Mouse (Mus musculus): ENCODE results near the gene B4galt4. TPM values are rescaled to one million over a fixed set of nuclear protein-coding genes. Genes with fewer than 3 reads are reported as not detected.

B4galt4 gene
- polyA plus RNA-seq, 1 experiment from 2014 or later = 22.1 TPM

GRCm38 (mm10) chr16:38760834-38761375 lies 18.8 kb downstream of the B4galt4 start:
- Histone ChIP-seq H3K4me1 (replicated peaks) (no peaks in the 10 kb centered on the region), H3K27me3 (replicated peaks) (no peaks in the 10 kb centered on the region), H3K4me3 (replicated peaks) (no peak overlapping the region), H3K27ac (no peak overlapping the region), H3K4me2 (replicated peaks) (no peak overlapping the region), H3K9me3 (no peaks in the 10 kb centered on the region), H3K9ac (no peak overlapping the region), H3K36me3 (peaks cover 3% of the 10 kb centered on the region; the same call in 1 of the 2 replicates)
- no peak for ATAC-seq
- 85% methylated on average over 6 of the region's 6 CpGs for WGBS

- H3K36me3 ChIP-seq = peaks cover 3% of the 10 kb centered on the region; the same call in 1 of the 2 replicates
- H3K4me3 ChIP-seq (replicated peaks) = no peak overlapping the region
- H3K27ac ChIP-seq = no peak overlapping the region
- WGBS = 84% methylated on average over 5 of the region's 5 CpGs
- no peaks in the 10 kb centered on the region for H3K4me1 ChIP-seq (replicated peaks)
- no peaks in the 10 kb centered on the region for H3K9me3 ChIP-seq
- H3K27me3 ChIP-seq (replicated peaks) = no peaks in the 10 kb centered on the region
- H3K4me2 ChIP-seq (replicated peaks) = no peak overlapping the region
- H3K9ac ChIP-seq = no peak overlapping the region
- no peak for ATAC-seq
Measured at GRCm38 (mm10) chr16:38761972-38762371, 19.9 kb downstream of the B4galt4 start.

- Histone ChIP-seq H3K4me3 (replicated peaks) (no peak overlapping the region), H3K27ac (no peak overlapping the region), H3K4me2 (replicated peaks) (no peak overlapping the region), H3K36me3 (peaks cover 3% of the 10 kb centered on the region; the same call in 1 of the 2 replicates), H3K27me3 (replicated peaks) (no peaks in the 10 kb centered on the region), H3K9ac (no peak overlapping the region), H3K9me3 (no peaks in the 10 kb centered on the region), H3K4me1 (replicated peaks) (no peaks in the 10 kb centered on the region)
- WGBS = 91% methylated on average over 8 of the region's 8 CpGs
- ATAC-seq = no peak
Measured at GRCm38 (mm10) chr16:38762401-38762800, 20.3 kb downstream of the B4galt4 start.

- WGBS = 84% methylated on average over 4 of the region's 4 CpGs
- no peak overlapping the region for H3K27ac ChIP-seq
- no peak for ATAC-seq
- no peaks in the 10 kb centered on the region for H3K9me3 ChIP-seq
- H3K4me1 ChIP-seq (replicated peaks) = no peaks in the 10 kb centered on the region
- no peak overlapping the region for H3K4me3 ChIP-seq (replicated peaks)
- no peaks in the 10 kb centered on the region for H3K27me3 ChIP-seq (replicated peaks)
- H3K9ac ChIP-seq = no peak overlapping the region
- H3K36me3 ChIP-seq = peaks cover 9% of the 10 kb centered on the region; the same call in 1 of the 2 replicates
- H3K4me2 ChIP-seq (replicated peaks) = no peak overlapping the region
Measured at GRCm38 (mm10) chr16:38763508-38763907, 21.4 kb downstream of the B4galt4 start.

GRCm38 (mm10) chr16:38766671-38767070 lies 24.6 kb downstream of the B4galt4 start:
- H3K9ac ChIP-seq = no peak overlapping the region
- no peak overlapping the region for H3K27ac ChIP-seq
- ATAC-seq = no peak
- 55% methylated on average over 3 of the region's 3 CpGs for WGBS
- H3K4me1 ChIP-seq (replicated peaks) = no peaks in the 10 kb centered on the region
- no peaks in the 10 kb centered on the region for H3K9me3 ChIP-seq
- no peak overlapping the region for H3K4me3 ChIP-seq (replicated peaks)
- peaks cover 5% of the 10 kb centered on the region; the same call in 1 of the 2 replicates for H3K36me3 ChIP-seq
- H3K4me2 ChIP-seq (replicated peaks) = no peak overlapping the region
- no peaks in the 10 kb centered on the region for H3K27me3 ChIP-seq (replicated peaks)

- Histone ChIP-seq H3K4me2 (replicated peaks) (no peak overlapping the region), H3K4me1 (replicated peaks) (0 out of 2 replicates have a peak, but pooled peaks cover 7% of the 10 kb centered on the region), H3K27me3 (replicated peaks) (no peaks in the 10 kb centered on the region), H3K27ac (no peak overlapping the region), H3K9ac (no peak overlapping the region), H3K4me3 (replicated peaks) (no peak overlapping the region), H3K36me3 (peaks cover 5% of the 10 kb centered on the region; the same call in 1 of the 2 replicates), H3K9me3 (no peaks in the 10 kb centered on the region)
- 86% methylated on average over 8 of the region's 8 CpGs for WGBS
- ATAC-seq = no peak
Measured at GRCm38 (mm10) chr16:38767761-38768160, 25.7 kb downstream of the B4galt4 start.

- H3K27me3 ChIP-seq (replicated peaks) = no peaks in the 10 kb centered on the region
- H3K27ac ChIP-seq = no peak overlapping the region
- 0 out of 2 replicates have a peak, but pooled peaks cover 7% of the 10 kb centered on the region for H3K4me1 ChIP-seq (replicated peaks)
- H3K9ac ChIP-seq = no peak overlapping the region
- H3K9me3 ChIP-seq = no peaks in the 10 kb centered on the region
- no peak for ATAC-seq
- H3K4me2 ChIP-seq (replicated peaks) = no peak overlapping the region
- H3K36me3 ChIP-seq = peaks cover 5% of the 10 kb centered on the region; the same call in 1 of the 2 replicates
- H3K4me3 ChIP-seq (replicated peaks) = no peak overlapping the region
- WGBS = 96% methylated on average over 8 of the region's 8 CpGs
Measured at GRCm38 (mm10) chr16:38768386-38768785, 26.3 kb downstream of the B4galt4 start.

GRCm38 (mm10) chr16:38769529-38769928 lies 27.5 kb downstream of the B4galt4 start:
- H3K4me2 ChIP-seq (replicated peaks) = no peak overlapping the region
- H3K4me1 ChIP-seq (replicated peaks) = 0 out of 2 replicates have a peak, but pooled peaks cover 11% of the 10 kb centered on the region
- 60% methylated on average over 9 of the region's 9 CpGs for WGBS
- H3K4me3 ChIP-seq (replicated peaks) = no peak overlapping the region
- H3K27ac ChIP-seq = no peak overlapping the region
- no peak overlapping the region for H3K9ac ChIP-seq
- H3K36me3 ChIP-seq = peaks cover 5% of the 10 kb centered on the region; the same call in 1 of the 2 replicates
- ATAC-seq = no peak
- no peaks in the 10 kb centered on the region for H3K27me3 ChIP-seq (replicated peaks)
- H3K9me3 ChIP-seq = no peaks in the 10 kb centered on the region

- Histone ChIP-seq H3K27ac (no peak overlapping the region), H3K4me2 (replicated peaks) (no peak overlapping the region), H3K4me1 (replicated peaks) (0 out of 2 replicates have a peak, but pooled peaks cover 13% of the 10 kb centered on the region), H3K27me3 (replicated peaks) (no peaks in the 10 kb centered on the region), H3K9me3 (no peaks in the 10 kb centered on the region), H3K9ac (no peak overlapping the region), H3K36me3 (peaks cover 5% of the 10 kb centered on the region; the same call in 1 of the 2 replicates), H3K4me3 (replicated peaks) (no peak overlapping the region)
- ATAC-seq = no peak
- WGBS = 93% methylated on average over 6 of the region's 6 CpGs
Measured at GRCm38 (mm10) chr16:38771145-38771544, 29.1 kb downstream of the B4galt4 start.

- no peak overlapping the region for H3K9ac ChIP-seq
- ATAC-seq = peak; percentile 50
- H3K27ac ChIP-seq = no peak overlapping the region
- no peak overlapping the region for H3K4me3 ChIP-seq (replicated peaks)
- H3K4me1 ChIP-seq (replicated peaks) = 0 out of 2 replicates have a peak, but pooled peaks cover 13% of the 10 kb centered on the region
- H3K4me2 ChIP-seq (replicated peaks) = peak overlapping the region; percentile 5; the same call in 1 of the 2 replicates
- peaks cover 3% of the 10 kb centered on the region; the same call in 1 of the 2 replicates for H3K36me3 ChIP-seq
- no peaks in the 10 kb centered on the region for H3K9me3 ChIP-seq
- H3K27me3 ChIP-seq (replicated peaks) = no peaks in the 10 kb centered on the region
- WGBS = 34% methylated on average over 12 of the region's 12 CpGs
Measured at GRCm38 (mm10) chr16:38772906-38773496, 30.9 kb downstream of the B4galt4 start.

GRCm38 (mm10) chr16:38774964-38775746 lies 33.1 kb downstream of the B4galt4 start:
- Histone ChIP-seq H3K27me3 (replicated peaks) (no peaks in the 10 kb centered on the region), H3K4me3 (replicated peaks) (no peak overlapping the region), H3K4me1 (replicated peaks) (0 out of 2 replicates have a peak, but pooled peaks cover 13% of the 10 kb centered on the region), H3K4me2 (replicated peaks) (no peak overlapping the region), H3K36me3 (no peaks in the 10 kb centered on the region), H3K9ac (no peak overlapping the region), H3K27ac (no peak overlapping the region), H3K9me3 (no peaks in the 10 kb centered on the region)
- ATAC-seq = peak; percentile 86
- 49% methylated on average over 7 of the region's 7 CpGs for WGBS

GRCm38 (mm10) chr16:38776342-38776741 lies 34.3 kb downstream of the B4galt4 start:
- WGBS = 60% methylated on average over 6 of the region's 6 CpGs
- no peaks in the 10 kb centered on the region for H3K9me3 ChIP-seq
- ATAC-seq = no peak
- H3K36me3 ChIP-seq = no peaks in the 10 kb centered on the region
- no peak overlapping the region for H3K4me3 ChIP-seq (replicated peaks)
- no peak overlapping the region for H3K9ac ChIP-seq
- H3K27me3 ChIP-seq (replicated peaks) = no peaks in the 10 kb centered on the region
- 0 out of 2 replicates have a peak, but pooled peaks cover 13% of the 10 kb centered on the region for H3K4me1 ChIP-seq (replicated peaks)
- H3K27ac ChIP-seq = no peak overlapping the region
- H3K4me2 ChIP-seq (replicated peaks) = no peak overlapping the region

All from intestine, embryonic 15.5 days (tissue).